ENCODE assay signal across 13 mouse cellular contexts in genomic region chr7:68651418-68651817, GRCm38 (mm10).
DNase-seq lines count a peak whose midpoint lies in the region; ATAC-seq and TF ChIP-seq lines count a peak whose summit lies in the region.
"Had no signal": no experiment of that assay in that cellular context is flagged by ENCODE, and none has a peak within 500 bp of the region (broad histone marks: within the 10 kb centered on the region; RNA-seq: fewer than 3 reads in every experiment).

No protein-coding gene starts in this region.

- H3K4me1 ChIP-seq in heart, embryonic 10.5 days: no peaks in the 10 kb centered on the region
- H3K4me1 ChIP-seq: forebrain, embryonic 13.5 days; heart, embryonic 15.5 days; midbrain, embryonic 12.5 days had no signal

- DNase-seq in heart, adult 18-20 months: peak; percentile 2 to 12
- DNase-seq in heart, embryonic 10.5 days (ENCODE audit: low spot score): no peak
- no peak for DNase-seq in layer of hippocampus, adult 2 months (ENCODE audit: low spot score in 2 of 2)
- no peak for DNase-seq in layer of hippocampus, postnatal 25 days (ENCODE audit: extremely low spot score in 1 of 2, low spot score in 1 of 2)
- no peak for DNase-seq in Patski (ENCODE audit: low read depth, low spot score)
- peak; percentile 27 for DNase-seq in lung, postnatal 10 days
- DNase-seq in gastrocnemius, postnatal 25 days: no peak
- DNase-seq: adrenal gland, postnatal 36 days; cerebellum, postnatal 36 days had no signal

- TF ChIP-seq CTCF in layer of hippocampus, adult 2 months (conservative IDR thresholded peaks at IDR 0.05): peak; percentile 81
- peak; percentile 58 for TF ChIP-seq CTCF in Patski (IDR thresholded peaks at IDR 0.05)

- 63% methylated on average over 4 of the region's 4 CpGs for WGBS in heart, embryonic 10.5 days

- no peaks in the 10 kb centered on the region for H3K36me3 ChIP-seq in heart, embryonic 10.5 days
- H3K36me3 ChIP-seq: heart, embryonic 15.5 days; midbrain, embryonic 12.5 days had no signal

- H3K27me3 ChIP-seq in heart, embryonic 10.5 days (ENCODE audit: insufficient read depth, poor library complexity, severe bottlenecking): no peaks in the 10 kb centered on the region
- peaks cover 10% of the 10 kb centered on the region for H3K27me3 ChIP-seq in Patski
- H3K27me3 ChIP-seq: forebrain, embryonic 13.5 days; heart, embryonic 15.5 days; midbrain, embryonic 12.5 days had no signal

- ATAC-seq in Patski: no peak
- ATAC-seq in monocyte, adult 5-6 weeks (replicated peaks; ENCODE audit: insufficient number of reproducible peaks, low FRiP score, low TSS enrichment, poor library complexity, severe bottlenecking): no peak
- ATAC-seq: forebrain, embryonic 13.5 days had no signal

- H3K4me3 ChIP-seq in heart, embryonic 10.5 days: no peak overlapping the region
- no peak overlapping the region for H3K4me3 ChIP-seq in layer of hippocampus, adult 2 months
- H3K4me3 ChIP-seq: forebrain, embryonic 13.5 days; heart, embryonic 15.5 days; midbrain, embryonic 12.5 days had no signal

- no peak overlapping the region for H3K27ac ChIP-seq in heart, embryonic 10.5 days
- no peak overlapping the region for H3K27ac ChIP-seq in layer of hippocampus, adult 2 months
- H3K27ac ChIP-seq: forebrain, embryonic 13.5 days; heart, embryonic 15.5 days; midbrain, embryonic 12.5 days had no signal

- H3K9me3 ChIP-seq in heart, embryonic 10.5 days: no peaks in the 10 kb centered on the region
- H3K9me3 ChIP-seq: forebrain, embryonic 13.5 days; heart, embryonic 15.5 days; midbrain, embryonic 12.5 days had no signal

- in situ Hi-C loops in Patski (cut with MboI; ENCODE audit: low pct_unique_long_range_greater_than_20kb): no loop called here

- CTCF ChIA-PET in Patski (lab: Charles Lee): interaction anchor here (1.0 to 3.7 kb wide), 4 partner anchors 108 to 183 kb away, joined by 3 to 22 read pairs (median 8); no protein-coding TSS in a partner anchor

- POLR2A ChIA-PET in Patski (lab: Charles Lee): no interaction called here

Comparison
In these comparisons a context has a peak if more than half of its experiments do, and no peak if none do; other contexts are left out.
1. DNase-seq: peak in heart, adult 18-20 months (2 of 2) and lung, postnatal 10 days (single experiment); none in heart, embryonic 10.5 days (single experiment), layer of hippocampus, adult 2 months (0 of 2), layer of hippocampus, postnatal 25 days (0 of 2), Patski (single experiment) and gastrocnemius, postnatal 25 days (single experiment).